Mouse (Mus musculus) MEL (cell line): ENCODE measurements around the gene Kdm3a. TPM values are rescaled to one million over a fixed set of nuclear protein-coding genes. Genes with fewer than 3 reads are reported as not detected.

Source experiments
- DNase-seq: peaks from one replicate; pipeline ENCODE4 v3.0.0; 2011; ENCODE audit warnings: low read depth, low spot score
- H3K27ac ChIP-seq: 2 replicates; pipeline ENCODE4 v1.5.1; 2012; ENCODE audit warnings: low read depth, mild to moderate bottlenecking, control low read depth, low read length, moderate library complexity; ENCODE audit not compliant: control insufficient read depth
- H3K27me3 ChIP-seq, 2 experiments: fragments of 150-350 bp in 1 of 2; sonication (generic) in 1 of 2; 2 replicates each; pipeline ENCODE4 v1.6.1; 2012; ENCODE audit warnings: low read length in 2 of 2, mild to moderate bottlenecking in 2 of 2, improper control_type of control experiment in 1 of 2, moderate library complexity in 1 of 2; ENCODE audit not compliant: insufficient read depth in 2 of 2, control insufficient read depth in 1 of 2
- H3K36me3 ChIP-seq, 2 experiments: 2 replicates each; pipeline ENCODE4 v1.6.1; 2012 to 2014; ENCODE audit warnings: low read length in 2 of 2, improper control_type of control experiment in 1 of 2, inconsistent platforms in 1 of 2, mild to moderate bottlenecking in 1 of 2; ENCODE audit not compliant: insufficient read depth in 2 of 2, control insufficient read depth in 1 of 2
- H3K4me1 ChIP-seq, 2 experiments: fragments of 150-350 bp in 1 of 2; sonication (generic) in 1 of 2; 2 replicates each; pipeline ENCODE4 v1.6.1; 2012; ENCODE audit warnings: low read length in 2 of 2, improper control_type of control experiment in 1 of 2, mild to moderate bottlenecking in 1 of 2; ENCODE audit not compliant: insufficient read depth in 2 of 2, control insufficient read depth in 1 of 2
- H3K4me3 ChIP-seq, 2 experiments: fragments of 150-350 bp in 1 of 2; sonication (generic) in 1 of 2; 2 replicates each; pipeline ENCODE4 v1.5.1; 2012; ENCODE audit warnings: low read depth in 2 of 2, low read length in 2 of 2, mild to moderate bottlenecking in 2 of 2, moderate library complexity in 2 of 2, control low read depth in 1 of 2, improper control_type of control experiment in 1 of 2; ENCODE audit not compliant: control insufficient read depth in 1 of 2, insufficient read depth in 1 of 2
- H3K79me2 ChIP-seq: 2 replicates; pipeline ENCODE4 v1.6.1; 2012; ENCODE audit warnings: mild to moderate bottlenecking, low read length, moderate library complexity; ENCODE audit not compliant: control insufficient read depth, poor library complexity, insufficient read depth
- H3K9ac ChIP-seq: 2 replicates; pipeline ENCODE4 v1.6.1; 2012; ENCODE audit warnings: low read depth, mild to moderate bottlenecking, control low read depth, low read length, moderate library complexity; ENCODE audit not compliant: control insufficient read depth, poor library complexity, severe bottlenecking
- H3K9me3 ChIP-seq: fragments of 150-350 bp; sonication (generic); replicated peaks from 2 replicates; pipeline ENCODE4 v1.6.1; 2012; ENCODE audit warnings: mild to moderate bottlenecking, low read length, improper control_type of control experiment, moderate library complexity; ENCODE audit not compliant: insufficient read depth
- BHLHE40 ChIP-seq: IDR thresholded peaks from 2 replicates; pipeline ENCODE4 v1.6.1; 2012; ENCODE audit warnings: low read depth, mild to moderate bottlenecking, inconsistent platforms, low read length, improper control_type of control experiment, borderline replicate concordance
- CHD2 ChIP-seq: IDR thresholded peaks from 2 replicates; pipeline ENCODE4 v1.6.1; 2011; ENCODE audit warnings: low read length, improper control_type of control experiment
- CTCF ChIP-seq, 3 experiments: IDR thresholded peaks in 2 of 3; conservative IDR thresholded peaks in 1 of 3; 2 replicates each; pipeline ENCODE4 v1.5.1; 2011 to 2012; ENCODE audit warnings: low read length in 3 of 3, low read depth in 2 of 3, mild to moderate bottlenecking in 2 of 3, improper control_type of control experiment in 1 of 3, inconsistent platforms in 1 of 3, mixed read lengths in 1 of 3, moderate library complexity in 1 of 3; ENCODE audit not compliant: control insufficient read depth in 1 of 3, insufficient read depth in 1 of 3, poor library complexity in 1 of 3, severe bottlenecking in 1 of 3
- E2F4 ChIP-seq: IDR thresholded peaks from 2 replicates; pipeline ENCODE4 v1.6.1; 2011; ENCODE audit warnings: low read depth, low read length, improper control_type of control experiment, borderline replicate concordance
- ELF1 ChIP-seq: IDR thresholded peaks from 2 replicates; pipeline ENCODE4 v1.6.1; 2014; ENCODE audit warnings: low read depth, mild to moderate bottlenecking, inconsistent platforms, low read length, improper control_type of control experiment, moderate library complexity
- ETS1 ChIP-seq: IDR thresholded peaks from 2 replicates; pipeline ENCODE4 v1.6.1; 2012; ENCODE audit warnings: low read depth, mild to moderate bottlenecking, inconsistent platforms, low read length, improper control_type of control experiment, moderate library complexity
- GATA1 ChIP-seq: IDR thresholded peaks from 2 replicates; pipeline ENCODE4 v1.6.1; 2011; ENCODE audit warnings: low read depth, low read length, improper control_type of control experiment
- HCFC1 ChIP-seq: IDR thresholded peaks from 2 replicates; pipeline ENCODE4 v1.6.1; 2012; ENCODE audit warnings: low read depth, mild to moderate bottlenecking, inconsistent platforms, low read length, improper control_type of control experiment, moderate library complexity
- KAT2A ChIP-seq: conservative IDR thresholded peaks from 2 replicates; pipeline ENCODE4 v1.6.1; 2012; ENCODE audit warnings: low read depth, low read length, improper control_type of control experiment, inconsistent platforms
- MAFK ChIP-seq: IDR thresholded peaks from 2 replicates; pipeline ENCODE4 v1.6.1; 2011; ENCODE audit warnings: low read depth, mild to moderate bottlenecking, low read length, improper control_type of control experiment, borderline replicate concordance
- MAX ChIP-seq: IDR thresholded peaks from 2 replicates; pipeline ENCODE4 v1.6.1; 2011; ENCODE audit warnings: low read length, improper control_type of control experiment
- MXI1 ChIP-seq: IDR thresholded peaks from 2 replicates; pipeline ENCODE4 v1.6.1; 2011; ENCODE audit warnings: mild to moderate bottlenecking, low read depth, low read length, improper control_type of control experiment
- POLR2A ChIP-seq, 2 experiments: IDR thresholded peaks; 2 replicates each; pipeline ENCODE4 v1.6.1; 2011 to 2012; ENCODE audit warnings: low read length in 2 of 2, mild to moderate bottlenecking in 2 of 2, control low read depth in 1 of 2, improper control_type of control experiment in 1 of 2, low read depth in 1 of 2, moderate library complexity in 1 of 2; ENCODE audit not compliant: control insufficient read depth in 1 of 2, insufficient read depth in 1 of 2, poor library complexity in 1 of 2
- POLR2AphosphoS2 ChIP-seq: IDR thresholded peaks from 2 replicates; pipeline ENCODE4 v1.6.1; 2011; ENCODE audit warnings: low read length, improper control_type of control experiment
- POLR2AphosphoS5 ChIP-seq: IDR thresholded peaks from 2 replicates; pipeline ENCODE4 v1.6.1; 2012; ENCODE audit warnings: low read depth, borderline replicate concordance, mild to moderate bottlenecking, inconsistent platforms, low read length, moderate library complexity, mixed read lengths
- RAD21 ChIP-seq: IDR thresholded peaks from 2 replicates; pipeline ENCODE4 v1.6.1; 2011; ENCODE audit warnings: mild to moderate bottlenecking, low read depth, low read length, improper control_type of control experiment
- SIN3A ChIP-seq: IDR thresholded peaks from 2 replicates; pipeline ENCODE4 v1.6.1; 2012; ENCODE audit warnings: low read length, improper control_type of control experiment, inconsistent platforms
- TAL1 ChIP-seq: IDR thresholded peaks from 2 replicates; pipeline ENCODE4 v1.6.1; 2012; ENCODE audit warnings: mild to moderate bottlenecking, inconsistent platforms, low read length, moderate library complexity, mixed read lengths
- UBTF ChIP-seq: IDR thresholded peaks from 2 replicates; pipeline ENCODE4 v1.6.1; 2012; ENCODE audit warnings: low read depth, mild to moderate bottlenecking, inconsistent platforms, low read length, improper control_type of control experiment, moderate library complexity, borderline replicate concordance; ENCODE audit not compliant: insufficient read depth
- USF1 ChIP-seq: IDR thresholded peaks from 2 replicates; pipeline ENCODE4 v1.6.1; 2014; ENCODE audit warnings: low read depth, mild to moderate bottlenecking, inconsistent platforms, low read length, improper control_type of control experiment, moderate library complexity
- ZMIZ1 ChIP-seq: IDR thresholded peaks from 2 replicates; pipeline ENCODE4 v1.6.1; 2012; ENCODE audit warnings: low read depth, mild to moderate bottlenecking, inconsistent platforms, low read length, improper control_type of control experiment, moderate library complexity
- ZNF384 ChIP-seq: IDR thresholded peaks from 2 replicates; pipeline ENCODE4 v1.6.1; 2012; ENCODE audit warnings: low read depth, mild to moderate bottlenecking, inconsistent platforms, low read length, improper control_type of control experiment
- polyA plus RNA-seq, 2 experiments: library from polyadenylated mRNA; stranded (reverse) in 1 of 2; unstranded in 1 of 2; fragments of >175 nt in 1 of 2; fragments of >200 nt in 1 of 2; gene quantifications; 2 replicates each; pipeline versions ENCODE4 v1.2.1 to v1.2.4; 2012; ENCODE audit warnings: low replicate concordance in 2 of 2, low read depth in 1 of 2; ENCODE audit not compliant: insufficient read length in 2 of 2, insufficient read depth in 1 of 2, missing spikeins in 1 of 2
- total RNA-seq: library from RNA; depleted of rRNA; stranded (reverse); fragments of 300-350 nt; gene quantifications from 2 replicates; pipeline ENCODE4 v1.2.3, GENCODE M21; 2012

Gene Kdm3a
- total and polyA plus RNA-seq, 3 experiments = 14.4 to 35.5 TPM; not detected in 1

GRCm38 (mm10) chr6:71655835-71656234 is 23.0 kb upstream of the Kdm3a start:
- DNase-seq = no peak
- H3K4me3 ChIP-seq = no peak overlapping the region
- no peak overlapping the region for H3K27ac ChIP-seq
- TF ChIP-seq GATA1 (no peak), ZMIZ1 (no peak), BHLHE40 (no peak), POLR2AphosphoS5 (no peak), ELF1 (no peak), MAFK (no peak), UBTF (no peak), ETS1 (no peak), CHD2 (no peak), CTCF (IDR thresholded peaks at IDR 0.05 in 2 of 3, conservative IDR thresholded peaks at IDR 0.05 in 1 of 3; ENCODE audit: control insufficient read depth in 1 of 3, insufficient read depth in 1 of 3, low read depth in 2 of 3, low read length in 3 of 3, poor library complexity in 1 of 3, severe bottlenecking in 1 of 3) (no peak), USF1 (no peak), RAD21 (no peak), HCFC1 (no peak), KAT2A (no peak), POLR2AphosphoS2 (no peak), E2F4 (no peak), MAX (no peak), SIN3A (no peak), MXI1 (no peak), TAL1 (no peak)
- no peak overlapping the region for H3K9ac ChIP-seq
- no peaks in the 10 kb centered on the region for H3K9me3 ChIP-seq
- peaks cover 0 to 2% of the 10 kb centered on the region in 2 experiments; a peak in 3 of 4 replicates for H3K27me3 ChIP-seq
- peaks cover 0 to 11% of the 10 kb centered on the region in 2 experiments; a peak in 2 of 4 replicates for H3K36me3 ChIP-seq
- no peaks in the 10 kb centered on the region for H3K79me2 ChIP-seq
- peaks cover 2 to 10% of the 10 kb centered on the region in 2 experiments; a peak in 2 of 4 replicates for H3K4me1 ChIP-seq

DNA sequence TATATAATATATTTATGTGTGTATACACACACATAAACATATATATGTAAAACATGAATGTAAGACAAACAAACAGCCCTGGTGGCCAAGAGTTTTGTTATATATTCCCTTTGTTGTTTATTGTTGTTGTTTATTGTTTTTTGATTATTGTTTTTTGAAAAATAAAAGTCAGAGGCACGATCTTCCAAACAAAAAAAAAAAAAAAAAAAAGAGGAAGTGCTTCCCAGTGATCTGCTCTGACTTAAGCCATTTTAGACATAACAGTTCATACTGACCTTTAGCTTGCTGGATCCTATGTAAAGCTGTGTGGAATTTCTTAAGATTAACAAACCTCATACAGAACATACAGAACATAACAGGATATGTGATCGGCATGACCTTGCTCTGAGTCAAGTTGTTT is 19.1 kb upstream of the Kdm3a start:
- TF ChIP-seq ZNF384 (peak; percentile 96), POLR2A (IDR thresholded peaks at IDR 0.05; ENCODE audit: control insufficient read depth in 1 of 2, insufficient read depth in 1 of 2, low read depth in 1 of 2, low read length in 2 of 2, poor library complexity in 1 of 2) (no peak)
- H3K27me3 ChIP-seq = peaks cover 2% of the 10 kb centered on the region in 2 experiments; a peak in 3 of 4 replicates
- H3K36me3 ChIP-seq = no peaks in the 10 kb centered on the region; a peak in 1 of 4 replicates
- no peak overlapping the region for H3K9ac ChIP-seq
- H3K9me3 ChIP-seq = no peaks in the 10 kb centered on the region
- no peak overlapping the region for H3K27ac ChIP-seq
- H3K4me1 ChIP-seq = no peaks in the 10 kb centered on the region
- DNase-seq = no peak
- no peaks in the 10 kb centered on the region for H3K79me2 ChIP-seq
- no peak overlapping the region for H3K4me3 ChIP-seq
